Mouse (Mus musculus) mouse embryonic stem cell (cell line): ENCODE measurements around the gene Utp3.
"Not testable (repeated sequence)": the region's sequence is repeated elsewhere in the genome, so short reads cannot be mapped to it uniquely, and the experiment has no call there.

Experiments used
- in situ Hi-C, 2 experiments: fragments of 300-500 bp; cut with MboI; formaldehyde crosslinking; loops; 1 replicate in 1 of 2; 3 replicates in 1 of 2; pipeline ENCODE4 v1.14.3; 2019 to 2020; ENCODE audit warnings: low sequenced_read_pairs in 2 of 2, low pct_unique_long_range_greater_than_20kb in 1 of 2, mixed read lengths in 1 of 2; ENCODE audit not compliant: unreplicated experiment in 1 of 2

The Utp3 gene

DNA sequence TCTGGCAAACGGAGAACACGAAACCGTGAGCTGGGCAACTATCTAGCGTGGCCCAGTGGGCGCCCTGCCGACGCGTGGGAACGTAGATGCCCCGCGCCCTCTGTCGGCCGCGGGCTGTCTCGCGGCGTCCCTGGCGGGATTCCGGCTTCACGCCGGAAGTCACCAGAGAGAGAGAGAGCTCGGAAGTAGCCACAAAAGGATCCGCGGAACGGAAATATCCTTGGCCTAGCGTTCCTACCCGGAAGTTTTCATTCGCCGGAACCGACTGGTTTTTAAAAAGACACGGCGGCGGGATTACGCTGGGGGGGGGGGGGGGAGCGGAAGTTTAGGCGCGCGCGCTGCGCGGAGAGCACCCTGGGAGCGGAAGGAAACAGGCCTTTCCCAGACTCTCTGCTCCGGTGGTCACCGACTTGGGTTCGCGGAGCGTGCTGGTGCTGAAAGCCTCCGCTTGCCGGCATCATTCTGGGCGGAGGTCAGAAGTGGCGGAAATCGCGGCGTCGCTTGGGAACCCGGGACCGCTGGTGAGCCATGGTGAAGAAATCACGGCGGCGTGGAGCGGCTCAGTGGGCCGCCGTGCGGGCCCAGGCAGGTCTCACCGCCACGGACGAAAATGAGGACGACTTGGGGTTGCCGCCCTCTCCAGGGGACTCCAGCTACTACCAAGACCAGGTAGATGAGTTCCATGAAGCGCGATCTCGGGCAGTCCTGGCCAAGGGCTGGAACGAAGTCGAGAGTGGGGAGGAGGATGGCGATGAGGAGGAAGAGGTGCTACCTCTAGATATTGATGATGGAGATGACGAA lies at the start of gene Utp3:
TSS of gene Utp3 (plus strand) at position 377 of the 801 bp plus-strand sequence.
- in situ Hi-C loops = no loop called here

DNA sequence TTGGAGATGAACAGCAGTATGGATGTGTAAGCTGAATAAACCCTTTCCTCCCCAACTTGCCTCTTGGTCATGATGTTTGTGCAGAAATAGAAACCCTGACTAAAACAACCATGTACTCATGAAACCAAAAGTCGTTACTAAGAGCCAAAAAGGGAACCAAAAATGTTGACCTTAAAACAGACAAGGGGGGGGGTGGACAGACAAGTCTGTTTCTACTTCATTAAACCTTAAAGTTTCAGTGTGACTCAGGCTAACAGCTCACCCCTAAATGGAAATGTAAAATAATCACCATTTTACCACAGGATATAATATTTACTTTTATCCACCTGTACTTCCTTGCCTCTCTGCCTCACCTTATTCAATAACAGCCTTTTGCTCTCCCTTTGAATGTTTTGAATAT lies 45.7 kb upstream of the Utp3 start:
- in situ Hi-C loops = no loop called here

DNA sequence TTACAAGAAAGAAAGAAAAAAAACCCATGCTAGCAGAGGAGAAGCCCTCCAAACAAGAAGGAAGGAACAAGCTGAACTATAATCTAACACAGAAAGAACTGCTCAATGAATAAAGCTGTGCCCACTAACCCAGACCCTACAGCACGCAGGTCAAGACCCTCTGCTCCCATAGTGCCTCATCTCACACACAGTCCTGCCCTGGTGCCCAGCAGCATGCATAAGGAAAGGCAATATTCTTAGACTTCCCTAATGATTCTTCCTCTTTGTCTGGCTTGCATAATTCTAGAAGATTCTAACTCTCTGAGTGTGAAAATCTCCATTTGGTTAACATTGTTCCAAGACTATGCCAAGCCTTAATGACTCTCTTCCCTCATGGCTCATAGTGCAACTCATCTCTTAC lies 45.3 kb upstream of the Utp3 start:
- in situ Hi-C loops = no loop called here

DNA sequence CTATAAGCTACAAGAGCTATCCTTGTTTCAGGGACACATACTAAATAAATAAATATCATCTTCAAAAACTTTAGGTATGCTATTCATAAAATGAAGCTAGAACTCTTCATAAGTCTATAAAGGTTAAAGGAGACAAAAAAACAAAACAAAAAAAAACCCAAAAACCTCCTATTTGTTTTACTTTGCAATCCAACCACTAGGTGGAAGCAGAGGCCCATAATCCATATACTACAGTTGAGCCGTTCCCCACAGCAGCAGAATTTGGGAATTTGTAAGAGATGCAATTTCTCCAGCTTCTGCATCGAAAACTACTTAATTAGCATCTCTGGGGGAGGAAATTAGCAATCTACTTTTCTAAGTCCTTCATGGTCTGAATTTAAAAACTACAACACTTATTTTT lies 35.0 kb upstream of the Utp3 start:
- in situ Hi-C loops = no loop called here

DNA sequence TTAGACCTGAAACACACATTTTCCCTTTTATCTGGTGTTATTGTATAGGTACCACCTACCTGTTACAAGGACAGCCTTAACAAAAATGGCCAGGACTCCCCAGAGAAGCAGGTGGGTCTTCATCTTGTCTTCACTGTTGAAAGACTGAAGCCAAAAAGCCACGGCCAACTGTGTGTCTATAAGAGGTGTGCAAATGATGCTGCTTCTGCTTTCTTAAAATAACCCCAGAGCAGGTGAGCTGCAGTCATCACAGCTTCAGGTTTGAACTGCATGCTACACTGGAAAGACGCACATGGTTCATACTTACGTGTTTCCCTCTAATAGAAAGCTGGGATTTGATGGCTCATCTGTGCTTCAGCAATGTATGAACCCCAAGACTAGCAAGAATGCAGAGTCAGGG lies 26.6 kb upstream of the Utp3 start, which contains the start of gene Jchain:
TSS of gene Jchain (minus strand) at position 235 of the 400 bp plus-strand sequence.
- in situ Hi-C loops = no loop called here

DNA sequence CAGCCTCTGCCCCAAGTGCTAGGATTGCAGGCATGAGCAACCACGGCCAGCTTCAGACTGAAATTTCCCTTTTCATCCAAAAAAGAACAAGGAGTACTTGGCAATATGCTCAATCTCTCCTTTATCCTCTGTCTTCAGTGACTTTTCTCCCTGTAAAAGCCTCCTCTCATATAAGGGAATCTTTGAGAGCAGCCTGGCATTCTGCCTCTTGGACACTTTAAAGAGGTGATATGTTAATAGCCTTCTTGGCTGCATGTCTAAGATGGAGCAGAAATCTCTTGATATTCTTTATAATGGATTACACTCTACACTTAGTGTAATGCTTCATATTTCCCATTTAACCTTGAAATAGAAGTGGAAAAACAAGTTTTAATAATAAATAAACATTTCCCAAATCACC lies 23.4 kb upstream of the Utp3 start:
- in situ Hi-C loops = no loop called here

DNA sequence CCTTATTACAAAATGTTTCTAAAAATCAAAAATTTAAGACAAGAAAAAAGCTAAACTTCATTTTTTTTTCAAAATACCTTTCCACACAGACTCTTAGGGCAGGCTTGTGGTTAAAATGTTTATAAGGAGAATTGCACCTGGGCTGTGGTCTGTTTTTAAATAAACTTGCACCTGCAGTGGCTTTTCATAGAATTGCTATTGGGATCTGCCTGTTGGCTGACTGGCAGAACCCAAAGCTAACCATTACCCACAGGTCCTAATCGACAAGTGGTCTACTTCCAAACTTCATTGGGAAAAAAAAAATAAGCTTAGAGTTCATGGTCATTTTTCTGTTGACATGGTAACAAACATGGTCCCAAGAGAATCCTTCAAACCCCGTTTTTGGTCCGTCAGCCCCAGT lies 19.6 kb upstream of the Utp3 start:
- in situ Hi-C loops = no loop called here

DNA sequence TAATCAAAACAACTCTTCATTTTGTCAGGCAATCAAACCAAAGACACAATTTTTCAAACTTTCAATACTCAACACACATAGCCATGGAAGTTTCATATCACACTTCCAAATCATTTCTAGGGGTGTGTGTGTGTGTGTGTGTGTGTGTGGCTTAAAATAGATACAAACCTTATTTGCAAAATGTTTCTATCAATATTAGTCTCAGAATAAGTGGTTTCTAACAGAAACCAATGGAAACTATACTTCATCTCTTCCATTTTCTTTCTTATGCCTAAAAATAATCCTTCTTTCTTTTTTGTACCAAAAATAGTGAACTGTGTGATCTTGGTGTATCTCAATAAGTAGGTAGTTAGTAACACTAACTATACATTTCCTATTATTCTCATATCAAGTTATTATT lies 13.4 kb upstream of the Utp3 start:
- in situ Hi-C loops = no loop called here

DNA sequence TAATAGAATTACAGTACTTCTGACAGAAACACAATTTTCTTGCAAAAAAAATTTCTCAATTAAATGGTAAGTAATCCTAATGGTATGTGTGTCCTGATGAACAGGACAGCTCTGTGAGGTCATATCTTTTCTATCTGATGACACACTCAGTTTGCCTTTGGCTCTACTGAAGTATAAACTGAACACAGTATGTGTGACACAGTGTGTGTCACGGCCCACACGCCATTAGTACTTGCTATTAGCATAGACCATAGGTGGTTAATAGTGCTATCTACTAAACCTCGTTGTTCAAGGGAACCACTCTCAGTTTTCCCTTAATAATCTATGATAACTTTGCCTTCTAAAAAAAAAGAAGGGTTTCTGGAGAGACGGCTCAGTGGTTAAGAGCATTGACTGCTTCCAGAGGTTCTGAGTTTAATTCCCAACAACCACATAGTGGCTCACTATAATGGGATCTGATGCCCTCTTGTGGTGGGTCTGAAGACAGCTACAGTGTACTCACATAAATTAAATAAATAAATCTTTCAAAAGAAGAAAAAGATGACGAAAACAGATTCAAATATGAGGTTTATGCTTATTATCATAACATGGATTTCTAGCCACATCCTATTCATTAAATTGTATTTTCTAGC lies 11.5 kb upstream of the Utp3 start:
- in situ Hi-C loops = no loop called here

DNA sequence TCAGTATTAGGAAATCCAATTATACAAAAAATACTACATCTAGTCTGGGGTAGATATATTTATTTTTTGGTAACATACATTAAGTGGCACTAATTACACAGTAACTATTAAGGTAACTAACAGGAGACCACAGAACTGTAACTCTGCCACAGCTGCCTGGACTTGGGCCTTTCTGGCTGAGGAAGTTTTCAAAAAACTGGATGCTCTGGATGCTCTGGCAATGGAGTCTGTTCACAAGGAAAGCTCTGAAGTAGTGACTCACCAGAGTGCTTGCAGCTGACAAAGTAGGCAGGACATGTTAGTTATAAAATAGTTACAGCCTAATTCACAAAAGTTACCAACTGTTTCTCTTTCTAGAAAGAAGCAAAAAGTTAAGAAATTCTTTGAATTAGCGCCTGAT lies 9.9 kb upstream of the Utp3 start:
- in situ Hi-C loops = not testable (repeated sequence)

DNA sequence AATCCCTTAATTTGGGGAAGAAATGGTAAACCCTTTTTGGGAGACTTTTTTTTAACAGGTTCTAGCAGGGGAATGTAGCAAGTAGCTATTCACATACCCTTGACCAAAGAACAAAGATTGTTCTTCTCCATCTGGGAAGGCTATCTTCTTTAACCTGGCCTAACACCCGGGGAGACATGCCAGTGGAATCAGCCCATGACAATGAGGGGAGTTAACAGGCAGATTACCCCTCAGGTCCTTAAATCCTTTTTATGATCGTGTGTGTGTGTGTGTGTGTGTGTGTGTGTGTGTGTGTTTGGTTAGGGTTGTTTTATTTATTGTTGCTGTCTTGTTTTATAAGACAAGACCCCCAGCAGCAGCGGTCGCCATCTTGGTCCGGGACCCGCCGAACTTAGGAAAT lies 8.7 kb upstream of the Utp3 start:
- in situ Hi-C loops = no loop called here

DNA sequence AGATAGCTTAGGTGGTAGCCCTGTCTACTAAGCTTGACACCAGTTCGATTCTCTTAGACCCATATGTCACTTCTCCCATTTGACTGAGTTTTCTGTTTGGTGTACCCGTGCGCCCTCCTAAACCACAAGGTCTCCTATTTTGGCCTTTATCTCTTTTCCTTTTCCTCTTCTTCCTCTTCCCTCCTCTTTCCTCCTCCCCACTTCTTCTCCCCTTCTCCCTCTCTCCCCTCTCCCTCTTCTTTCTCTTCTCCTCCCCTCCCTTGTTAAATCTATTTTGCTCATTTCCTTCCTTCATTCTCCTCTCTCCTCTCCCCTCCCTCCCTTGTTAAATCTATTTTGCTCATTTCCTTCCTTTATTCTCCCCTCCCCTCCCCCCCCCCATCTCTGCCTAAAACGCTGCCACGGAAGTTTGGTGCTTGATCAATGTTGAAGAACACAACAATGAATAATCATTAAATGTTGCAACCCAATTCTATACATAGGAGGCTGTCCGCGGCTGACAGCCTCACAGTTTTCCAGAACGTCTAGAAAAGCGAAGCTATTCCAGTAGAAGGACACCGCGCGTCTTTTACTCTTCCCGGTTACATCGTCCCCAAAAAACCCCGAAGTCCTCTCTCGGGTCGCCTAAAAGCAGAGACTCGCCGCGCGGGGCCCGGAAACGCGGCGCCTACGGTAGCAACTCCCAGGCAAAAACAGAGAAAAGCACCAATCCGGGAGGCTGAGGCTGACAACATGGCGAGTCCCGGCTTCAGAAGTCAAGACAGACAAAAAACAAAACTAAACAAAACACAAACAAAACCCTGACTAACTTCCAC lies 784 bp upstream of the Utp3 start:
- in situ Hi-C loops = no loop called here

DNA sequence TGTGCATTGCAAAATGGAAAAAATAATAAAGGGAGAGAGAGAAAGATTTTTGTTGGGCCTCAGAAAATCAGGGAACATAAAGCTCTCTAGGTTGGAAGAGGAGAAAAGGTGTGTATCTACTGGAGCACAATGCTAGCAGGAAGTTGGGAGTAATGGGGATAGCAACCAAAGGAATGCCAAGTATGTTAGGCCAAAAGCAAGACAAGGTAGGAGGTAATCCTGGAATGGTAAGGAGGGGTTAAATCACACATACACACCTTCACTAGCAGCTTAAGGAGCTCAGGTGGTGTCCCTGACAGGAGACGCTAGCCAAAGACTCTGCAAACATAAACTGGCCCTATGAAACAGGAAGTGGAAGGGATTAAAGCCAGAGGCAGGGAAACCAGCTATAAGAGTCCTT lies 4.7 kb downstream of the Utp3 start:
- in situ Hi-C loops = no loop called here

DNA sequence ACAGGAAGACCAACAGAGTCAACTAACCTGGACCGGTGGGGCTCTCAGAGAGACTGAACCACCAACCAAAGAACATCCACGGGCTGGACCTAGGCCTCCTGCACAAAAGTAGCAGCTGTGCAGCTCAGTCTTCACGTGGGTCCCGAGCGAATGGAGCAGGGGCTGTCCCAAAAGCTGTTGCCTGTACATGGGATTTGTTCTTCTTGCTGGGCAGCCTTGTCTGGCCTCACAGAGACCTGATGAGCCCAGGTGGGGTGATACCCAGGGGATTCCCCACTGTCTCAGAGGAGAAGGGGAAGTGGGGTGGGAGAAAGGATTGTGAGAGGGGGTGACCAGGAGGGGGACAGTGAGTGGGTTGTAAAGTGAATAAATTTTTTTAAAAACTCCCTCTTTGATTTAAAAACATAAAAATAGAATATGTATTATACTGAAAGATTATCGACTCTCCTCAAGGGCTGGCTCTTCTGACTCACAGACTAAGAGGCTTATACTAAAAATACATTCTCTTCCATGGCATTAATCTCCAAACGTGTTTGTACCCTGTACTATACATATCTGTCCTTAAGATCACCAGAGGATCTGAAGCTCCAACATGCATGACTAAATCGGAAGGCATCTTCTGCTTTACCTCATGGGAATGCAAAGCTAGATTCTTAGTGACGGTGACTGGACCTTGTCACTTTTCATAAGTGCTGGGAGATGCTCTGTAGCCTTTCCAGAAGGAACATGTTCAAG lies 7.0 kb downstream of the Utp3 start:
- in situ Hi-C loops = no loop called here

DNA sequence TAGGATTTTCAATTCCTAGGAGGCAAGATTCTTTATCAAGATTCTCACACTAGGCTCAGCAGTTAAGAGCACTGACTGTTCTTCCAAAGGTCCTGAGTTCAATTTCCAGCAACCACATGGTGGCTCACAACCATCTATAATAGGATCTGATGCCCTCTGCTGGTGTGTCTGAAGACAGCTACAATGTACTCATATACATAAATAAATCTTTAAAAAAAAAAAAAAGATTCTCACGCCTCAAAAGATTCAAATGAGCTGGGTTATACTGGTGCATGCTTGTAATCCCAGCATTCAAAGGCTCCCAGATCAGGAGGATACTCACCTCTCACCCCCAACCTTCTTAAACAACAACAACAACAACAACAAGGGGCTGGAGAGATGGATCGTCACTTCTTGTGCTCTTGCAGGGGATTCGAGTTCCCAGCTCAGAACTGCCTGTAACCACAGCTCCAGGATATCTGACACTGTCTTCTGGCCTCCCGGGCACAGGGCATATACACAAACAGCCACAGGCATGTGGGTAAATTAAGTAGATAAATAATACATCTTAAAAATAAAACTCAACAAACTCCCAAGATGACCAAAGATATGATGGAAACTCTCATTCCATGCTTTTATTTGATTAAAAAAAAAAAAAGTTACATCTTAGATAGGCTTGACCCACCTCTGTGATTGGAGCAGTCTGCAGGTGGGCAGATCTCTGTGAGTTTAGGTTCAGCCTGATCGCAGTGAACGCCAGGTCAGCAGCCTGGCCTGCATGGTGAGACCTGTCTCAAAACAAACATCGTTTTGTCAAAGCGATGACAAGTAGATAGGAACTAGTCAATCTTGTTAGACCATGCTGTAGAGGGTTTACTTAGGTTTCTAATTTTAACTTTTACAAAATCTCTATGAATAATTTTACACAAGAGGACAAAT lies 8.9 kb downstream of the Utp3 start:
- in situ Hi-C loops = no loop called here

DNA sequence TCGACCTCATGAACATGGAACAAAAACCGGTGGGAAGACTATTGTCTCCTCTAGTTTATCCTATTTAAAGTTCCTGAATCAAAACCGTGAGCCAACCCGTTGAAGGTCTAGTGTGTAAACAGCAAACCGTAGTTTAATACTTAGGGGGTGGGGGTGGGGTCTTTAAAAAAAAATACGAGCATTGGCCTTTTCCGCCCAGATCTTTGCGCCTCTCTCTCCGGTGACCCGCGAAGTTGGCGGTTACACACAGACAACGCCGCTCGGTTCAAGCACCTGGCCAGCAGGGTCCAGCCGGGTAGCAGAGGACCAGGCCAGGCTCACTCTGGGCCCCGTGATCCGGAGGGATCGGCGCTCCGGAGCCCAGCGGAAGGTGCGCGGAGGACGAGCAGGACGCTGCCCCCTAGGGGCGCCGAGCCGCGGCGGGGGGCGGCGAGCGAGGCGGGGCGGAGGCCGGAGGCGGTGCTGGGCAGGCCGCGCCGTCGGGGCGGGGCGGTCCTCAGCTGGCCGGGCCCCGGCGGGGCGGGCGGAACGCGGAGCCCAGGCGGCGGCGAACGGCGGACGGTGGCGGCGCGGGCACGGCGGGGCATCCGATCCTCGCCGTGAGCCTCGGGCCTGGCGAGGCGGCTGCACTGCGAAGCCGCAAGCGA lies 10.4 kb downstream of the Utp3 start, which contains the start of gene Rufy3:
TSS of gene Rufy3 (plus strand) at position 540 of the 647 bp plus-strand sequence.
- in situ Hi-C loops = no loop called here
